Mouse (Mus musculus): ENCODE measurements around the gene Gja3. TPM values are rescaled to one million over a fixed set of nuclear protein-coding genes. Genes with fewer than 3 reads are reported as not detected.
A peak's percentile ranks its signal among the peaks of the same experiment; 100 is the strongest.

Gja3 gene
- total RNA-seq, 2 experiments from 2014 or later = 21.4 to 29.0 TPM

GRCm38 (mm10) chr14:57041439-57041838 is 16.5 kb downstream of the Gja3 start:
- no peak for DNase-seq (ENCODE audit: low spot score in 2 of 2)

- DNase-seq (ENCODE audit: low spot score in 2 of 2) = no peak
Observed at GRCm38 (mm10) chr14:57034926-57035498, 22.9 kb downstream of the Gja3 start.

DNA sequence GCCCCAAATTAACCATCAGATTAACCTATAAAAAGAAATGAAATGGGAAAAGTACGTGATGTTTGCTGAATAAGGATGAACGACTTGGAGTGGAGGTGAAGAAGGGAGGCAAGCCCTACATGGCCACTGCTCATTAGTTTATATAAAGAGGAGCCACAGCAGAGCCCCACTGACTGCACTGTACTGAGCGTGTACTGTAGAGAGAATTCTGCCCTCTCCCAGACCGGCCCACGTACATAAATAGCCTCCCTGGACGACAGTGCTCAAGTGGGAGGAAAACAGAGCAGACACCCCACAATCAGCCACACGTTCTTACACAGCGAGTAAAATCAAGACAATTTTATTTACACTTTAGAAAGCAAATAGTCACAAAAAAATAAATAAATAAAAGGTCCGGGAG is 23.8 kb downstream of the Gja3 start:
- DNase-seq (ENCODE audit: low spot score in 2 of 2) = no peak

- DNase-seq (ENCODE audit: low spot score in 2 of 2) = no peak
Observed at GRCm38 (mm10) chr14:57032850-57033249, 25.1 kb downstream of the Gja3 start.

DNA sequence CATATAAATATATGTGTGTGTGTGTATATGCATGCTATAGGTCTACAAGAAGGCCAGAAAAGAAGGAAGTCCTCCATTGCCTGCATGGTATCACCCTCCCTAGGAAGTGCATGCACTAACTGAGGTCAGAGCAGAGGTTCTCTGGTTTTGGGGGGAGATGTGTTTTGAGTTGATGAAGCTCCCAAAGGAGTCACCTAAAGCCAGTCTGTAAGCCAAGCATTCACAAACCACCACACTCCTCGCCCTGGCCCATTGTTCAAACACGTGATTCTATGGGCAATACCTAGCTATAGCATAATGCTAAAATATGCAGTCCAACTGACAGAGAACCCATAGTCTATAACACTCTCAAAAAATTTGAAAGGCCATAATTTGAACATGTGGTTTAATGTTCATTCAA is 39.5 kb downstream of the Gja3 start:
- no peak for DNase-seq (ENCODE audit: low spot score in 2 of 2)

DNA sequence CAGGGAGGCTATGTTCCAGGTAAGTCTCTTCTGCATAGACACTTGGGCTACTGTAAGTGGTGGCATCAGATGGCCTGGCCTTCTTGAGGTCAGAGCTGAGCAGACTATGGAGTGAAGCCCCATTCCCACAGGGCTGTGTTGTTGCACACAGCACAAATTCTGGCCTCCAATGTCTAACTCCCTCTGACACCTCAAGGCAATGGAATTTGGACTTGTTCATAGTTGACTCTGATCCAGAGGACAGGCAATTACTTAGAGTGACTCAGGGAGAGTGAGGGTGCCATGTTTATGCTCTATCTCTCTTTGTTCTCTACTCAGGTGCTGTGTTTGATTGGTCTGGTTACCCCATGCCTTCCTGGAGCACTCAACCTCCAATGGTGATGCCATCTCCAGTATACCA is 41.1 kb downstream of the Gja3 start:
- DNase-seq (ENCODE audit: low spot score in 2 of 2) = peak in 1 of 2 experiments; percentile 5

DNA sequence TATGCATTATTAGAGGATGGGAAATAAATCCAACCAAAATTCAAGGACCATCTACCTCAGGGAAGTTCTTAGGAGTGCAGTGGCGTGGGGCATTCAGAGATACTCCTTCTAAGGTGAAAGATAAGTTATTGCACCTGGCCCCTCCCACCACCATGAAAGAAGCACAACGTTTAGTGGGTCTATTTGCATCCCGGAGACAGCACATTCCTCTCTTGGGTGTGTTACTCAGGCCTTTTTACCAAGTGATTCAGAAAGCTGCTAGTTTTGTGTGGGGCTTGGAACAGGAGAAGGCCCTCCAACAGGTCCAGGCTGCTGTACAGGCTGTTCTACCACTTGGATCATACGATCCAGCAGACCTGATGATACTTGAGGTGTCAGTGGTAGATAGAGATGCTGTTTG is 69.3 kb downstream of the Gja3 start:
- DNase-seq (ENCODE audit: low spot score in 2 of 2) = no peak

Other genes with a start within 250 kb of the Gja3 start
- gene Zmym5, start 246.4 kb downstream of the Gja3 start, total RNA-seq (2021) = 10 to 100 TPM; 24.5 to 27.5 TPM
- gene Zmym2, start 171.4 kb downstream of the Gja3 start, total RNA-seq (2021) = 10 to 100 TPM; 43.5 to 57.0 TPM
- 1 to 10 TPM; 1.2 to 1.6 TPM for gene Gjb2, start 46.6 kb upstream of the Gja3 start, total RNA-seq (2021)
- not detected for gene Gm4491, start 57.8 kb upstream of the Gja3 start, total RNA-seq (2021)
- gene Gjb6, start 75.5 kb upstream of the Gja3 start, total RNA-seq (2021) = not detected